Mouse (Mus musculus) G1E (cell line): Measurements from ENCODE around the gene Hmg20b. TPM values are rescaled to one million over a fixed set of nuclear protein-coding genes. Genes with fewer than 3 reads are reported as not detected.

Source experiments
- ATAC-seq: 2 replicates; pipeline ENCODE4 v1.8.0; 2016; ENCODE audit warnings: mild to moderate bottlenecking; ENCODE audit not compliant: insufficient number of reproducible peaks, poor library complexity, low FRiP score, severe bottlenecking; ENCODE audit errors: extremely low read depth
- DNase-seq: peaks from one replicate; pipeline ENCODE4 v3.0.0; 2012; ENCODE audit warnings: low spot score
- H3K27me3 ChIP-seq: 2 replicates; pipeline ENCODE4 v1.6.1; 2012; ENCODE audit warnings: mild to moderate bottlenecking, low read length, inconsistent platforms; ENCODE audit not compliant: insufficient read depth
- H3K36me3 ChIP-seq: replicated peaks from 2 replicates; pipeline ENCODE3; 2012; ENCODE audit warnings: mild to moderate bottlenecking, inconsistent platforms
- H3K4me1 ChIP-seq: 2 replicates; pipeline ENCODE4 v1.6.1; 2012; ENCODE audit warnings: low read depth, low read length, inconsistent platforms, mixed read lengths; ENCODE audit not compliant: insufficient read depth
- H3K4me3 ChIP-seq: 2 replicates; pipeline ENCODE4 v1.5.1; 2012; ENCODE audit warnings: low read depth, mild to moderate bottlenecking, inconsistent platforms, low read length, moderate library complexity, mixed read lengths
- H3K9me3 ChIP-seq: replicated peaks from 2 replicates; pipeline ENCODE4 v1.6.1; 2012; ENCODE audit warnings: inconsistent platforms
- CTCF ChIP-seq: IDR thresholded peaks from 2 replicates; pipeline ENCODE4 v1.5.1; 2012; ENCODE audit warnings: low read depth, low read length, inconsistent platforms, mixed read lengths
- GATA1 ChIP-seq: IDR thresholded peaks from 2 replicates; pipeline ENCODE4 v1.6.1; 2012; ENCODE audit warnings: borderline replicate concordance, low read length, inconsistent platforms, mixed read lengths
- GATA2 ChIP-seq: IDR thresholded peaks from 2 replicates; pipeline ENCODE4 v1.6.1; 2012; ENCODE audit warnings: low read depth, low read length, inconsistent platforms, borderline replicate concordance
- POLR2AphosphoS5 ChIP-seq: IDR thresholded peaks from 2 replicates; pipeline ENCODE4 v1.6.1; 2012; ENCODE audit warnings: low read depth, low read length, inconsistent platforms; ENCODE audit not compliant: insufficient replicate concordance
- TAL1 ChIP-seq: conservative IDR thresholded peaks from 2 replicates; pipeline ENCODE4 v1.6.1; 2012; ENCODE audit warnings: low read depth, low read length, inconsistent platforms, mixed read lengths
- polyA plus RNA-seq: library from polyadenylated mRNA; stranded (reverse); fragments of >175 nt; gene quantifications from 2 replicates; pipeline ENCODE4 v1.2.3, GENCODE M21; 2012
- total RNA-seq, 2 experiments: library from RNA; stranded (forward) in 1 of 2; stranded (reverse) in 1 of 2; fragments of 200-1000 nt in 1 of 2; fragments of >200 nt in 1 of 2; fragmentation: Nextera tagmentation in 1 of 2; gene quantifications; 2 replicates each; pipeline ENCODE4 v1.2.3; 2014 to 2017

The Hmg20b gene
- total and polyA plus RNA-seq, 3 experiments: 21.9 to 142 (median 36.7) TPM

- no peaks in the 10 kb centered on the region for H3K9me3 ChIP-seq
- no peak for DNase-seq
- H3K4me3 ChIP-seq: no peak overlapping the region; the same call in 1 of the 2 replicates
- H3K36me3 ChIP-seq: peaks cover 57% of the 10 kb centered on the region
- no peak for ATAC-seq
- H3K4me1 ChIP-seq: peaks cover 44% of the 10 kb centered on the region
- TF ChIP-seq TAL1 (no peak), CTCF (no peak), GATA2 (no peak), POLR2AphosphoS5 (no peak), GATA1 (no peak)
- H3K27me3 ChIP-seq: peaks cover 19% of the 10 kb centered on the region
Measured at GRCm38 (mm10) chr10:81329194-81329975, 20.9 kb downstream of the Hmg20b start.

GRCm38 (mm10) chr10:81328386-81328785 is 21.9 kb downstream of the Hmg20b start, which contains the start of gene Tbxa2r:
Gene Tbxa2r (plus strand): TSS chr10:81328731.
- TF ChIP-seq TAL1 (no peak), GATA1 (no peak), CTCF (no peak), GATA2 (no peak)
- Histone ChIP-seq H3K4me3 (no peak within 1 kb of the TSS; the same call in 1 of the 2 replicates), H3K4me1 (peaks cover 54% of the 10 kb centered on the region), H3K36me3 (peaks cover 67% of the 10 kb centered on the region), H3K9me3 (no peaks in the 10 kb centered on the region), H3K27me3 (peaks cover 17% of the 10 kb centered on the region; the same call in 1 of the 2 replicates)
- ATAC-seq (no peak), DNase-seq (no peak)

GRCm38 (mm10) chr10:81327959-81328358 is 22.3 kb downstream of the Hmg20b start:
- no peak for ATAC-seq
- no peak for DNase-seq
- Histone ChIP-seq H3K27me3 (peaks cover 15% of the 10 kb centered on the region; the same call in 1 of the 2 replicates), H3K4me3 (no peak overlapping the region), H3K36me3 (peaks cover 71% of the 10 kb centered on the region), H3K9me3 (no peaks in the 10 kb centered on the region), H3K4me1 (peaks cover 58% of the 10 kb centered on the region)
- no peak for TF ChIP-seq TAL1
- TF ChIP-seq GATA2: no peak
- no peak for TF ChIP-seq POLR2AphosphoS5
- no peak for TF ChIP-seq GATA1
- TF ChIP-seq CTCF: no peak

GRCm38 (mm10) chr10:81326858-81327257 is 23.4 kb downstream of the Hmg20b start:
- Histone ChIP-seq H3K36me3 (peaks cover 81% of the 10 kb centered on the region), H3K27me3 (peaks cover 7% of the 10 kb centered on the region; the same call in 1 of the 2 replicates), H3K4me1 (peaks cover 66% of the 10 kb centered on the region), H3K4me3 (no peak overlapping the region), H3K9me3 (no peaks in the 10 kb centered on the region)
- TF ChIP-seq TAL1 (no peak), CTCF (no peak), GATA1 (no peak), POLR2AphosphoS5 (no peak), GATA2 (no peak)
- no peak for DNase-seq
- ATAC-seq: no peak

GRCm38 (mm10) chr10:81325781-81326180 is 24.5 kb downstream of the Hmg20b start:
- no peak for DNase-seq
- TF ChIP-seq TAL1 (no peak), GATA2 (no peak), CTCF (no peak), GATA1 (no peak), POLR2AphosphoS5 (no peak)
- no peak for ATAC-seq
- Histone ChIP-seq H3K36me3 (peaks cover 81% of the 10 kb centered on the region), H3K27me3 (peaks cover 7% of the 10 kb centered on the region; the same call in 1 of the 2 replicates), H3K9me3 (no peaks in the 10 kb centered on the region), H3K4me3 (no peak overlapping the region), H3K4me1 (peaks cover 66% of the 10 kb centered on the region)

GRCm38 (mm10) chr10:81325176-81325575 is 25.1 kb downstream of the Hmg20b start:
- H3K4me1 ChIP-seq: peaks cover 65% of the 10 kb centered on the region
- H3K9me3 ChIP-seq: no peaks in the 10 kb centered on the region
- peaks cover 79% of the 10 kb centered on the region for H3K36me3 ChIP-seq
- no peak for ATAC-seq
- H3K27me3 ChIP-seq: peaks cover 4% of the 10 kb centered on the region; the same call in 1 of the 2 replicates
- TF ChIP-seq GATA1 (no peak), TAL1 (no peak), GATA2 (no peak), CTCF (no peak)
- no peak for DNase-seq
- 0 out of 2 replicates have a peak overlapping the region, but pooled peaks have one; percentile 24 for H3K4me3 ChIP-seq
